Mouse (Mus musculus): ENCODE results near the gene Sap30.
A peak's percentile ranks its signal among the peaks of the same experiment; 100 is the strongest.
"Not testable (repeated sequence)": the region's sequence is repeated elsewhere in the genome, so short reads cannot be mapped to it uniquely, and the experiment has no call there.

Gene Sap30

DNA sequence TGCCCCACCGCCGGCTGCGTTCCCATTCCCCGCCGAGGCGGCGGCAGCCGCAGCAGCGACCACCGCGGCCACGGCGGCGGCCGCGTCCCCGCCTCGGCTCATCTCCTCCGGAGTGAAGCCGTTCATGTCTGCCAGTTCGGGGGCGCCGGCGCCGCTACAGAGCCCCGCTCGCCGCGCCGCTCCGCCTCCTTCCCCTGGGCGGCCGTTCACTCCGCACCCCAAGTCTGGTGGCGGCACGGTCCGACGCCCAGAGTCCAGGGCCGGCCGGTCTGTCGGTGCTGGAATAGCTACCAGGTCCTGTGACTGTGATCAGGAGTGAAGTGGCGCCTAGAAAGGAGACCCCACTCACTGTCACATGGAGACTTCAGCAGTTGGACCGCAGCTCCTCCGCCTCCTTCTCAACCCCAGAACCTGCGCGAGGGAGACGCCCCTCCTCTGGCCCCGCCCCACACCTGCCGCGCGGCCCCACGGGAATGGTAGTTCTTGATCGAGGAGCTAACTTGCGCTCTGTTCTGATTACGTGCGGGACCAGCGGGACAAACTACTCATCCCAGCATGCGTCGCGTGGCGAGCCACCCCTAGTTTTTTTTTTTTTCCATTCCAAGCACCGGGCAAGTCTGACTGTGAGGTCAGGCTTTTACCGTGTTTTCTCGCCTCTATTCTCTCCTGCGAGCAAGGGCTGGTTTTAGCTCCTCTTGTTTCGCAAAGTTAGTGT, at the start of gene Sap30:
Sap30 (minus strand) TSS at position 420 of the 715 bp plus-strand sequence.
- DNase-seq (ENCODE audit: low read depth in 1 of 2, low spot score in 2 of 2), result peak; percentile 96

GRCm38 (mm10) chr8:57536167-57536566, 48.5 kb upstream of the Sap30 start:
- DNase-seq (ENCODE audit: low read depth in 1 of 2, low spot score in 2 of 2), result no peak

- DNase-seq (ENCODE audit: low read depth in 1 of 2, low spot score in 2 of 2), result no peak
Measured at GRCm38 (mm10) chr8:57534495-57534894, 46.8 kb upstream of the Sap30 start.

- no peak for DNase-seq (ENCODE audit: low read depth in 1 of 2, low spot score in 2 of 2)
Measured at GRCm38 (mm10) chr8:57533106-57533505, 45.4 kb upstream of the Sap30 start.

- no peak for DNase-seq (ENCODE audit: low read depth in 1 of 2, low spot score in 2 of 2)
Measured at GRCm38 (mm10) chr8:57532223-57532622, 44.6 kb upstream of the Sap30 start.

DNA sequence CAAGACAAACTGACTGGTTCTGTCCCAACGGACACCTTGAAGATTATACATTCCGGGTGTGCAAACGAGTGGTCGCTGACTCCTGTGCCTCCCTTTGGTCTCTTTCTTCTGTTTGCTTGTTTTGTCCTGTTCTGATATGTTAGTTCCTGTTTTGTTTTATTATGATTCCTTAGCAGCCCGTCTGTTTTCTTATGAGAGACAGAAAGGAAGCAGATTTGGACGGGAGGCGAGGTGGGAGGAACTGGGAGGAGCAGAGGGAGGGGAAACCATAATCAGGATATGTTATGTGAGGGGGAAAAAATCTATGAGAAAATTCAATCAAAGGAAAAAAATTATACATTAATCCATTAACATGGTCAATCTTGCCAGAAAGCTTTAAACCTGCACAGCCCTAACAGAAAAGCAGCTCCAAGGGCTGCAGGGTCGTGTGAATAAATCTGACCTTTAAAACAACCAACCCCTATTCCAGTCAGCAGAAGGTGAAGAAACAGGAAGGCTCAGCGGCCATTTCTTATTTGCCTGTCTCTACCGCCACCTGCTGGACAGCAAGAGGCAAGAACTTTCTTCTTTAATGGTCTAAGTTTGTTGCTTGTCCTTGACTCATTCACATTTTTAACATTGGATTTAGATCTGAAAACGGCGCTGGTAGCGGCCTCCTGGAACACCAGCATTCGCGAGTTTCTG, 43.1 kb upstream of the Sap30 start:
- peak; percentile 42 to 71 for DNase-seq (ENCODE audit: low read depth in 1 of 2, low spot score in 2 of 2)

DNA sequence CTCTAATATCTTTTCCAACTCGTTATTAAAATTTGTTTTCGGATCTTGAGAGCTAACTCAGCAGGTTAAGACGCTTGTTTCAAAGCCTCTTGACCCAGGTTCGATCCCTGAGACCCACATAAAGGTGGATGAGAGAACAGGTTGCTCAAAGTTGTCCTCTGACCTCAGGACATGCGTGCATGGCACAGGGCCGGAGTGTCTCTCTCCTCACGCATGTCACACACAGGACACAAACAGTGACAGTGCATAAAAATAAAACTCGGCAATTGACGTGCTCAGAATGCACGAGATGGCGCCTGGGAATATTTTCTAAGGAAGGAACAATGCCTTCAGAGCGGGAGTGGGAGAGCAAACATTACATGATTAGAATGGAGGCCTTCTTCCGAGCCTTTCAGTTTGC, 42.6 kb upstream of the Sap30 start:
- no peak for DNase-seq (ENCODE audit: low read depth in 1 of 2, low spot score in 2 of 2)

DNA sequence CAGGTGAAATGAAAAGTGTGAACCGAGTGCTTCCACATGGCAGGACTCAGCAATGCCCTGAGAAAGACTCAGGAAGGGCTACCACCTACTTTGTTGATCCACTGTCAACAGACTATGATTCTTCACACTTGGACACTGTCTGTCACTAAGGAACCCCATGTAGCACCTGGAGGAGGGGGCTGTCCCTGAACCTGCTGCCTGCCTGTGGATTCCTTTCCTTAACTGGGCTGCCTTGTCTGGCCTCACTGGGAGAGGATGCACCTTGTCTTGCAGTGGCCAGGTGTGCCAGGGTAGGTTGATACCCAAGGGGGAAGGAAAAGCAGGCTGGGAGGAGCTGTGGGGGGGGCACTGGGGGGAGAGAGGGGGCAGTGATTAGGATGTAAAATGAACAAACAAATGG, 40.4 kb upstream of the Sap30 start:
- no peak for DNase-seq (ENCODE audit: low read depth in 1 of 2, low spot score in 2 of 2)

- DNase-seq (ENCODE audit: low read depth in 1 of 2, low spot score in 2 of 2), result no peak
Measured at GRCm38 (mm10) chr8:57520186-57520786, 32.6 kb upstream of the Sap30 start.

DNA sequence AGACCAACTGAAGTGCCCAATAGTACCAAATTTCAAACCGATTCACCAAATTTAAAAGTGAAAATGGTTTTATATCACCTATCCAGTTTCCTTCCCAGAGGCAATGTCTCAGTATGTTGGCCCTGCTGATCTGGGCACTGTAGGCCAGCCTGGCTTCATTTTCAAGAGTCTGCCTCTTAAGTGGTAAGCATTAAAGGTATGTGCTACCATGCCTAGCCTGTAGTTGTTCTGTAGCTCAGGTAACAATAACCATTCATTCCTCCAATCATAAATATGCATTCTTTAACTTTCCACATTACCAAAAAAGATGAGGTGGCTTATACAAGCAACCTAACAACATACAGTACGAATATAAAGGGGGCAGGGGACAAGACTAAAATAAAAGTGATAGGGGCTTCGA, 30.1 kb upstream of the Sap30 start:
- DNase-seq (ENCODE audit: low read depth in 1 of 2, low spot score in 2 of 2), result no peak

DNA sequence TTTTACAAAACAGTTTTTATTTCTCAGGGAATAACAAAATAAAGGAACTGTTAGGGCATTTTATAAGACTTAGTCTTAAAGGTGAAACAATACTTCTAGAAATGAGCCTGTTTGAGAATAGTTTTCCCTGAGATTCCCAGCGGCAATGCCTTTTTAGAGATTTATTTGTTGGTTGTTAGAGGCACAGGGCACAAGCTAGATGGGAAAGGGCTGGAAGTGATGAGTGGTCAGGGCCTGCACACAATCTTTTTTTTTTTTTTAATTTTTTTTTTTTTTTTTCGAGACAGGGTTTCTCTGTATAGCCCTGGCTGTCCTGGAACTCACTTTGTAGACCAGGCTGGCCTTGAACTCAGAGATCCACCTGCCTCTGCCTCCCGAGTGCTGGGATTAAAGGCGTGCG, 29.0 kb upstream of the Sap30 start:
- DNase-seq (ENCODE audit: low read depth in 1 of 2, low spot score in 2 of 2), result not testable (repeated sequence)

DNA sequence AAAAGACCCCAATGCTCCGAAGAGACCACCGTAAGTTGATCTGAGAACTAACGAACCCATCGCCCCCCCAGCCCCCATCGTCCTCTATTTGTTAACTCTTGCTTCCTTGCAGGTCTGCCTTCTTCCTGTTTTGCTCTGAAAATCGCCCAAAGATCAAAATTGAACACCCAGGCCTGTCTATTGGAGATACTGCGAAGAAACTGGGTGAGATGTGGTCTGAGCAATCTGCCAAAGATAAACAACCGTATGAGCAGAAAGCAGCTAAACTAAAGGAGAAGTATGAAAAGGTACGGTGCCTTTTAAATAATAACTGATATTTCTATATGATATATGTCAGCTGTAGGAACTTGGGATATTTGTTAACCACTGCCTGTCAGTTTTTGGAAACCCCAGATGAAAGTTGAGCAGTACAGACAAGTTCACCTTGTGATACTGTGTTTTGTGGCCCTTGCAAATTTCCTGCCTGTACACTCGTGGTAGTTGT, 25.6 kb upstream of the Sap30 start:
- not testable (repeated sequence) for DNase-seq (ENCODE audit: low read depth in 1 of 2, low spot score in 2 of 2)

DNA sequence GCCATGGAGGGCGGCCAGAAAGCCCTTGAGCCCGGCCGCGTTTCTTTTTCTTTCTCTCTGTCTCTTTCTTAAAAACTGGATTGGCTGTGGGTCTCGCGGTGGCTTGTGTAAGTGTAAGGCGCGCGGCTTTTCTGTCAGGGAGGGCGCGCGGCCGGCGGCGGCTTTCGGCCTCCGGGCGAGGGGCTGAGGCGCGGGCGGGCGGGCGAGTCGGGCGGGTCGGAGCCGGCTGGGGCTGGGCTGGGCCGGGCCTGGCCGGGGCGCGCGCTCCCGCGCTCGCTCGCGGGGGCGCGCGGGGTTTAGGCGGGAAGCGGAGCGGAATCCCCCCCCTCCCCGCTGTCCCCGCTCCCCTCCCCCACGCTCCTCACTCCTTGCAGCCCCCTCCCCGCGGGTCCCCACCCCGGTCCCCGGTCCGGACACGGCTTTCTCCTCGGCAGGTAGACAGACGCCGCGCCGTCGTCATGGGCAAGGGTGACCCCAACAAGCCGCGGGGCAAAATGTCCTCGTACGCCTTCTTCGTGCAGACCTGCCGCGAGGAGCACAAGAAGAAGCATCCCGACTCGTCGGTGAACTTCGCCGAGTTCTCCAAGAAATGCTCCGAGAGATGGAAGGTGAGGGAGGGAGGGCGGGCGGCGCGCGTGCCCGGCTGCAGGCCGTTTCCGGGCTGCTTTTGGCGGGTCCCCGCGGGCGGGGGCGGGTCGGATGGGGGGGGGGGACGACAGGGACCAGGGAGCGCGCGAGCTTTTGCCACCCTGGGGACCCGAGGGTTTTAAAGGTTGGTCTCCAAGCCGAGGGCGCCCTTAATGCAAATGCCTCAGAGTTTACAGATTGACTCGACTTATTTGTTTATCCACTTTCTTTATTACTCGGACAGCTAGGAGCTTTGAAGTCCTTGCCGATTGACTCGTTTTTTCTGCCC, 24.7 kb upstream of the Sap30 start:
- no peak for DNase-seq (ENCODE audit: low read depth in 1 of 2, low spot score in 2 of 2)

GRCm38 (mm10) chr8:57511316-57512118, 23.9 kb upstream of the Sap30 start, which contains the start of gene Hmgb2:
Gene Hmgb2 (plus strand): TSS chr8:57511907.
- DNase-seq (ENCODE audit: low read depth in 1 of 2, low spot score in 2 of 2), result peak; percentile 99 to 100

- no peak for DNase-seq (ENCODE audit: low read depth in 1 of 2, low spot score in 2 of 2)
Measured at GRCm38 (mm10) chr8:57510791-57511315, 23.2 kb upstream of the Sap30 start.

GRCm38 (mm10) chr8:57508657-57509056, 21.0 kb upstream of the Sap30 start:
- DNase-seq (ENCODE audit: low read depth in 1 of 2, low spot score in 2 of 2), result no peak

- no peak for DNase-seq (ENCODE audit: low read depth in 1 of 2, low spot score in 2 of 2)
Measured at GRCm38 (mm10) chr8:57507556-57508063, 19.9 kb upstream of the Sap30 start.

GRCm38 (mm10) chr8:57505500-57505899, 17.8 kb upstream of the Sap30 start:
- DNase-seq (ENCODE audit: low read depth in 1 of 2, low spot score in 2 of 2), result not testable (repeated sequence)

- DNase-seq (ENCODE audit: low read depth in 1 of 2, low spot score in 2 of 2), result peak in 1 of 2 experiments; percentile 67
Measured at GRCm38 (mm10) chr8:57503641-57504040, 16.0 kb upstream of the Sap30 start.

Data from monocyte, adult 2 months (primary cell).